Mouse (Mus musculus) gastrocnemius, adult 2 months (tissue): ENCODE data around the gene Cst11. TPM values are rescaled to one million over a fixed set of nuclear protein-coding genes. Genes with fewer than 3 reads are reported as not detected.
"Not testable (repeated sequence)": the region's sequence is repeated elsewhere in the genome, so short reads cannot be mapped to it uniquely, and the experiment has no call there.

Experiments
- DNase-seq: peaks from one replicate; pipeline ENCODE4 v3.0.0; 2022
- H3K27ac ChIP-seq: fragments of 200-600 bp; 2 replicates; pipeline ENCODE4 v1.8.1; 2022; ENCODE audit warnings: mild to moderate bottlenecking
- H3K4me3 ChIP-seq: fragments of 200-600 bp; 2 replicates; pipeline ENCODE4 v1.8.1; 2022; ENCODE audit warnings: mild to moderate bottlenecking, moderate library complexity
- CTCF ChIP-seq: fragments of 200-600 bp; IDR thresholded peaks from 2 replicates; pipeline ENCODE4 v1.8.1; 2022; ENCODE audit warnings: antibody characterized with exemption, mild to moderate bottlenecking, moderate library complexity
- intact Hi-C: fragments of 180-260 bp; cut with DNase I; formaldehyde crosslinking; loops from one replicate; pipeline ENCODE4 v1.15.1; 2025
- long read RNA-seq, 2 experiments: library from polyadenylated mRNA; stranded (forward); transcript quantifications; one replicate each; pipeline ENCODE4 v2.0.0; 2021
- total RNA-seq, 2 experiments: library from RNA; stranded (reverse); gene quantifications; 2 replicates each; pipeline ENCODE4 v1.2.3; 2021

The Cst11 gene
- total RNA-seq = not detected
- long read RNA-seq, experiment 1 = 0 reads
- long read RNA-seq, experiment 2 = 0 reads

DNA sequence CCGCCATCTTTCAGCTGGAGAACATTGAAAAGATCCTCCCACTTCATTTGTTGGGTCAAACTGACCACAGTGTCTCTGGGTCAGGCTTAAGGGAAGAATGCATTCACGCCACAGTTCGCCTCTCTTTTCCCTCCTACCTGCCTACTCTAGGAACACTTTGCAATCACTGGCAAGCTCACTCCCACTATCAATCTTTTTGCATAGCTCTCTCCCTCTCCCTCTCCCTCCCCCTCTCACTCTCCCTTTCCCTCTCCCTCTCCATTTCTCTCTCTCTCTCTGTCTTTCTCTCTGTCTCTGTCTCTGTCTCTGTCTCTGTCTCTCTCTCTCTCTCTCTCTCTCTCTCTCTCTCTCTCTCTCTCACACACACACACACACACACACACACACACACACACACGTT, at the start of gene Cst11:
Cst11 (minus strand) TSS at position 101 of the 400 bp plus-strand sequence.
- DNase-seq, H3K27ac ChIP-seq, intact Hi-C loops, H3K4me3 ChIP-seq: not testable (repeated sequence)

DNA sequence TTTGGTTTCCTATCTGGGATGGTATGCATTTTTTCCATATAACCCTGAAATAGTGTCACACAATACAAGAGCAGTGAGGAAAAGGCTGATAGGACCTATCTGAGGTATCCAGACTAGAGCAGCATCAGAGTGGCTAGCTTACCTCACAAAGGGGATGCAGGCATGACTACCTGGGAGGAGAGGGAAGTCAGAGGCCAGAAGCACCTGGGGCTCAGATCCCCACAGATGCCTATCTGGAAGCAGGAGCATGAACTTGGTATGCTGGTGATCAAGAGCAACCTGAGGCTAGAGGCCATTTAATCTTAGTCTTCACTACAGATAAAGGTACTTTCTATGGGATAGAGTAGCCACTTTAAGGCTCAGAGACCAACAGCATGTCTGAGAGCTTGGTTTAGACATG, 48.6 kb upstream of the Cst11 start, which contains the start of gene Cst13:
Cst13 (plus strand) TSS at position 173 of the 400 bp plus-strand sequence.
- H3K27ac ChIP-seq = no peak within 1 kb of the TSS
- H3K4me3 ChIP-seq = no peak within 1 kb of the TSS
- no peak for DNase-seq
- intact Hi-C loops = no loop called here
- TF ChIP-seq CTCF = no peak

DNA sequence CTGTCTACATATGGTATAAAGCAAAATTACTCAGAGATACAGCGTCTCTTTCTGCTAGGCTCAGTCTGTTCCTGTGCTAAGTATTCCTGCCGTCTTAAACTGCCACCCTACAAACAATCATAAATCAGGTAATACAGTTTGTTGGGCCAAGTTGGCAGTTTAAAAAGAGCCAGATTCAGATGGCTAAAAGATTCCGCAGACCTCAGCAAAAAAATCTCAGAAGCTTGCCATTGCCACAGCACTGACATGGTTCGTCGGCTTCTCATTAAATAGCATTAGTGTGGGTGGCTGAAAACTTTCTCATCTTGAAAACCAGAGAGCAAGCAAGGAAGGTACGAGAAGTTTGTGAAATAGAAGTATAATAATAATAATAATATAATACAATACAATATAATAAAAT, 35.4 kb upstream of the Cst11 start:
- no peak for DNase-seq
- no peak for TF ChIP-seq CTCF
- intact Hi-C loops = no loop called here
- Histone ChIP-seq H3K4me3 (no peak overlapping the region), H3K27ac (no peak overlapping the region)

DNA sequence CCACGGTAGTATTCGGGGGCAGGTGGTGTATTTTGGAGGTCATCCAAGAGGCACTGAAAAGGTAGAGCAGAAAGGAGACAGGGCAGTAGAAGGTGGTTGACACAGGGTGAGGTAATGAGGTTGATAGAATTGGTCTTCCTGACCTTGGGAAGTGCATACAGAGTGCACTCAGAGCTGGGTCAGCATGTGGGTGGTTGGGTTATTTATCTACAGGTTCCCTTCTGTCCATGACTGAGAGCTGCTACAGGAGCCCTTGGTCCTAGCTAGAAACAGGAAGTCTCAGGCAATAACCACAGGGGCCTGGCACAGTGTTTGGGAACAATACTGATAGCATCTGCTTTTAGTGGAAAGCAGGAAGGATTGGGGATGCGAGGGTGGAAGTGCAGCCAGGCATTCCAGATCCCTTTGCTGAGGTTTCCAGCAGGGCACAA, 30.2 kb upstream of the Cst11 start:
- DNase-seq = no peak
- intact Hi-C loops = no loop called here
- no peak overlapping the region for H3K27ac ChIP-seq
- no peak overlapping the region for H3K4me3 ChIP-seq
- no peak for TF ChIP-seq CTCF

DNA sequence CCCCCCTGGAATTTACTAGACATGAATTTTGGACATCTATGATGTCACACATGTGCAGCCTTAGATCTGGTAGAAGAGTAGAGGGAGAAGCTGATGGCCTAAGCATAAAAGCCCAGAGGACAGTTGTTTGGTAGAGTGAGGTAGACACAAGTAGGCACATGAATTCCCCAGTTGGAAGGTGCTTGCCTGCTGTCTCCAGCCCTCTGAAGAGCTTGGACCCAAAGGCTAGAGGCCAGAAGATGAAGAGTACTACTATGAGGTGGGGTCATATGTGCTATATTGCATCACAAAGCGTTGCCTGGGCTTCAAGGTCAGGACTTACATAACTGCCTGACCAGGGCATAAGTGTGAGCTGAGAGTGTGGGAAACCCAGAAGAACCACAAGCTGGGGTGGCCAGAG, 27.2 kb upstream of the Cst11 start, which contains the start of gene Cst8:
Cst8 (plus strand) TSS at position 301 of the 400 bp plus-strand sequence.
- Histone ChIP-seq H3K27ac (no peak within 1 kb of the TSS), H3K4me3 (no peak within 1 kb of the TSS)
- TF ChIP-seq CTCF = no peak
- no peak for DNase-seq
- intact Hi-C loops = no loop called here

DNA sequence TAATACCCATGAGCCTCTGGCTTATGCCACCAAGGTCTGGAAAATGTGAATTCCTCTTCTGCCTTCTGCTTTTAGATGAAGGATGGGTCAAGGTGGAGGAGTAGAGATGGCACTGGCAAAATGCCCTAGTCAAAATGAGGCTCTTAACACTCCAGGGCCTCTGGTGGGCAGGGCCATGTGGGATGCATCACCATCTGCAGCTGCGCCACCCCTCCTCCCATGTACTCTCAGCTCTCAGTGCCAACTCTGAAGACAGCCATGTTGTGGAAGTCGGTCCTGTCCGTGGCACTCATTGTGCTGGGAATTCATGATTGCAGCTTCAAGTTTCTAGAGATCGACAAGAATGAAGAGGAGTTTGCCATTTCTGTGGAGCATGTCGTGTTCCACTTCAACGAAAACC, 17.8 kb upstream of the Cst11 start, which contains the start of gene Cst12:
Cst12 (plus strand) TSS at position 220 of the 400 bp plus-strand sequence.
- DNase-seq = no peak
- no peak for TF ChIP-seq CTCF
- Histone ChIP-seq H3K4me3 (no peak within 1 kb of the TSS), H3K27ac (no peak within 1 kb of the TSS)
- intact Hi-C loops = no loop called here

DNA sequence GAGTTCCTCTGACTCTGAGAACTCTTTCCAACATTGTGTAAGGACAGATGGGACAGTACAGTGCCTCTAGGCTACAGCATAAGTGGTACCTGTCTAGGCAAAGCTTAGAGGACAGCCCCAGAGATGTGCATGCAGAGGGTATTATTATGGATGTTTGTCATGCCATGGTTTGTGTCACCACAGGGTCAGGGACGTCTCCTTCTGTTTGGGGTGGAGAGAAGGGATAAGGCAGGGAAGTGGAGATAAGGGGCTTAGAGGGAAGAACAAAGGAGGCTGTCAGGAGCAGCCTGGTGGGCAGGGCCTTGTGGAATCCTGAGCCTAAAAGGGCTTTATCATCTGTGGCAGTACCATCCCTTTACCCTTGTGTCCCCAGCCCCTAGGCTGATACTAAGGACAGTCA, 10.4 kb upstream of the Cst11 start, which contains the start of gene 8030411F24Rik:
8030411F24Rik (plus strand) TSS at position 301 of the 400 bp plus-strand sequence.
- no peak for DNase-seq
- H3K4me3 ChIP-seq = no peak within 1 kb of the TSS
- no peak within 1 kb of the TSS for H3K27ac ChIP-seq
- intact Hi-C loops = no loop called here
- TF ChIP-seq CTCF = no peak

DNA sequence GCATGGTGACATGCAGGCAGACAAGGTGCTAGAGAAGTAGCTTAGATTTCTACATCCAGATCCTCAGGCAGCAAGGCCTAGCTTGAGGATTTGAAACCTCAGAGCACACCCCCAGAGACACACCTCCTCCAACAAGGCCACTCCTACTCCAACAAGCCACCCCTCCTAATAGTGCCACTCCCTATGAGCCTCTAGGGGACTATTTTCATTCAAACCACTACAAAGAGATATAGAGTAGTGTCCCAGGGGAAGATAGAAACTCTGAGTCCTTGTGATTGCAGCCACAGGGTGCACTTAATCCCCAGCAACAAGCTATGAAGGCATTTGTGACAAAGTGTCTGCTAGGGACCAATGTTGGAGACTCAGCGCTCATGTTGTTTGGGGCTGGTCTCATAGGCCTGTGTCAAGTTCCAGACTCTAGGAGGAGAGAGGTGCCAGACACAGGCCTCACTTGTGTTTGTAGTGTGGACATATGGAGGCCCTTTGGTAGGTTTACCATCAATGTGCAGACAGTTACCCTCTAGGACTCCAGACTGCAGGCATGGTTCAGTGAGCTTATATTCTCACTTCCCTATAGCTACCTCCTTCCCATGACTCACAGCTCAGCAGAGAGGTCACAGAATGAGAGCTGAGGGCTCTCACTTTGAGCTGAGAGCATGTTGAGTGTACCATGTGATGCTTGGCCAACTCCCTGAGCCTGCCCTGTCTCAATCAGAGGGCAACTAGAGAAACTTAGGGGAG, 7.5 kb downstream of the Cst11 start:
- intact Hi-C loops = no loop called here
- no peak for TF ChIP-seq CTCF
- no peak overlapping the region for H3K27ac ChIP-seq
- H3K4me3 ChIP-seq = no peak overlapping the region
- no peak for DNase-seq

DNA sequence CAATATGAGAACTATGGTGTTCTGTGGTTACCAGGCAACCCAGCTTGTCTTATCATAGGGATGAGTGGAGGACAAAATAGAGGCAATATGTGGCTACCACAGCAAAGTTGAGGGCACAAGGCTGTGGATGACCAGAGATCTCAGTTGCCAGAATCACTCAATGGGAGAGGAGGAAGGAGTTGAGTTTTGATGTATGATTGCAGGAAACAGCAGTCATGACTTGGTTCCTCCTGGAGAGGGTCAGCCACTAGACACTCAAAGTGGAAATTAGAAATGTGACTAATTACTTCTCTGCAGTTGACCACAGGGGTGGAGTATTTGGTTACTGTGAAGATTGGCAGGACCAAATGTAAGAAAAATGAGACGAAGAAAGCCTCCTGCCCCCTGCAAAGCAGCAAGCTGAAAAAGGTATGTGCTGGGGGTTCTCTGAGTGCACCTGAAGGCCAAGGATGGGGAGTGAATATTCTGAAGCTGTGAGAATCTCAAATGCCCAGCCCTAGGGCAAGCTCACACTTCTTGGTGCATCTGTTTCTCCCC, 16.9 kb downstream of the Cst11 start:
- peak overlapping the region; percentile 71 for H3K27ac ChIP-seq
- no peak for TF ChIP-seq CTCF
- no peak overlapping the region for H3K4me3 ChIP-seq
- no peak for DNase-seq
- intact Hi-C loops = loop anchor here (5.0 to 10.0 kb wide), 5 partner anchors 72 to 950 kb away; partner anchors contain the start of gene Gzf1

DNA sequence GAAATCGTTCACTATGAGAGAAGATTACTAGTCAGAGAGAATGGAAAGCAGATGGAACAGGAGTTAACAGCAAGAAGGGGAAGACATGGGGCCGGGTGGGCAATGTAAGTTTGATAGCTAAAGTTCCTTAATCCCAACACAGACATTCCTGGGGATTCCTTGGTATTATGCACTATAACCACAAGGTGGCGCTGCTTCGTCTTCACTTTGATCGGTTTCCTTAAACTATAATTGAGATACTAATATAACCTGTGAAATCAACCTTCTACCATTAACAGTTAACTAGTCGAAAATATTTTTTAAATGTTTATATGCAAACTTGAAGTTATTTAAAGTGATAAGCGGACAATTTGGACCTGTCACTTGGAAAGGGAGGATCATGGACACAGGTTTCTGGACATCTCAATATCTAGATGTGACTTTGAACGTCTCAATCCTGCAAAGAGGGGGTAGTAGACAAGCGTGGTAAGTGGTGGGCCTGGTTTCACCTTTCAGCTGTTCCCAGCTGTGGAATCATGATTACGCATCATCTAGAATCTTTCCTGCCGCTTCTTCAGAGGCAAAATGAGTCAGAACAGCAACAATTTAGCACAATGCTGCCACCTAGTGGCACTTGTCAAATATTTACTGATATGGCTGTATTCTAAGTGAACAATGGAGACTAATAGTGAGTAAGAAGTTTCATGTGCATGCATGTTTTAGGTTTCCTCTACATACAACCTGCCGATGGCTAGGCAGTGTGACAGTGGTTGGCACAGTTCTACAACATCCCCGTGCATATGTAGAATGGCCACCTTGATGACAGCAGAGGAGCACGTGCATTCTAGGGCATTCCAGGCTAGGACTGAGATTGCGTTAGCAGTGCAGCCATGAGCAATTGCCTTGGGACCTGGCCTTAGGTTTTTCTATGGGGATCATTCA, 19.1 kb downstream of the Cst11 start:
- peak; percentile 65 for DNase-seq

DNA sequence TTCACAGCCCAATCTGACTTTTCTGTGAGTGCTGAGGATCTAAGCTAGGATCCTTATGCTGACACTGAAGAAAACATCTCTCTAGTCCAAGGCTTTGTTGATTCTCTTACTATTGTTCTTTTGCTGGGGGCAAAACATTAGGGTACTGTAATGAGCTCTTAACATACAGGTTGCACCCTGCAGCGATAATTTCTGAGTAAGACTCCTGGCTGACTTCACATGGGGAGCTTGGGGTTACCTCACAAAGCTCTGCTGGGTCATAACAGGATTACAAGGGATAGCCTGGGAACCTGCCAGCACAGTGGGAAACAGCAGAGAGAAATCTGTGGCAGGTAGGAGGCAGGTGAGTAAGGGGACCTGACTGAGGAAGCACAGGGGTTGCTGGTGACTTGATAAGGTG, 21.2 kb downstream of the Cst11 start, which contains the start of gene Cstl1:
Cstl1 (plus strand) TSS at position 301 of the 400 bp plus-strand sequence.
- H3K4me3 ChIP-seq = no peak within 1 kb of the TSS
- intact Hi-C loops = loop anchor here (5.0 to 10.0 kb wide), 5 partner anchors 68 to 945 kb away; partner anchors contain the start of gene Gzf1
- TF ChIP-seq CTCF = no peak
- H3K27ac ChIP-seq = no peak within 1 kb of the TSS
- no peak for DNase-seq

More for the DNA sequence above, 19.1 kb downstream of the Cst11 start:
- Histone ChIP-seq H3K27ac (peak overlapping the region; percentile 65), H3K4me3 (peak overlapping the region; percentile 78)
- TF ChIP-seq CTCF = peak; percentile 76
- intact Hi-C loops = loop anchor here (5.0 to 10.0 kb wide), 5 partner anchors 70 to 947 kb away; partner anchors contain the start of gene Gzf1

DNA sequence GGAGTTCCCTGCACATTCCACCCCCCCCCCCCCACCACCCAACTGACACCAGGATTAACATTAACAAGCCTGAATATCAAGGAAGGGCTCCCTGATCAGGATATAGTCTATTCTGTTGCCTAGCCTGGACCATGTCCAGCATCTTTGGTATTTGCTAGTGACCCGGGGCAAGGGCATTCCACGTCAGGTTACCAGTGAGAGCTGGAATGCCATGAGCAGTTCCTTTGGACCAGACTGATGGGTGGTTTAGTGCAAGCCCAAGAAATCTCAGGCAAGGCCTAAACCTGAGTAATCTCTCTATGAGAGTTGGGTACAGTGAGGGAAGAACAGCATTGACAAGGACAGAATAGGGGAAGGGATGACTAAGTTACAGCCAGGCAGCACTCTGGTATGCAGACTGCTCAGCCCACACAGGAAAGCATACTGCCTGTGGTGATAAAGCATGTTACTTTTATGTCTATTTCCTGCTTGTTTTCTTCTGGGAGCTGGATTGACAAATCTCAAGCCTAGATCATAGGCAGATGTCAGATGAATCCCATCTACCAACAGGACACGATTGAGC, 27.4 kb downstream of the Cst11 start:
- DNase-seq = no peak
- intact Hi-C loops = no loop called here
- Histone ChIP-seq H3K4me3 (no peak overlapping the region), H3K27ac (no peak overlapping the region)
- TF ChIP-seq CTCF = no peak
